Mouse (Mus musculus): ENCODE results near the gene Fam167b. TPM values are rescaled to one million over a fixed set of nuclear protein-coding genes. Genes with fewer than 3 reads are reported as not detected.

Fam167b gene
- polyA plus RNA-seq, 1 experiment from 2014 or later, result 40.3 TPM

DNA sequence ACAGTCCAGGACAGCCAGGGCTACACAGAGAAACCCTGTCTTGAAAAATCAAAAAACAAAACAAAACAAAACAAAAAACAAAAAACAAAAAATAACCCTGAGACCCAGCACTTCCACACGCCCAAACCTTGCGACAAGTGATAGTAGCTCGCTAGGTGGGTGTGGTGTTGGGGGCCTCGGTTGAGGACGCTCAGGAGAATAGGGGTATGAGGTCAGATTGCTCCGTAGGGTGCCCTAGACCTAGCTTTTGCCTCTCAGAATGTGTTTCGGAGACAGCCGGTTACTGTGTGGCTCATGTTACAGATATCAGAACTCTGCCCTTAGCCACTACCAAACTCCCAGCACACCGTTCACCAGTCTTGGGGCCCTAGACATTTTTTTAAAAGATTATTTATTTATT is 7.4 kb upstream of the Fam167b start:
- WGBS, result 63% methylated on average over 9 of the region's 9 CpGs
- ATAC-seq (replicated peaks; ENCODE audit: low FRiP score, low read depth), result no peak
- Histone ChIP-seq H3K27ac (peak overlapping the region; percentile 80), H3K36me3 (ENCODE audit: insufficient read depth, low read length) (no peaks in the 10 kb centered on the region), H3K27me3 (ENCODE audit: insufficient read depth, low read length) (no peaks in the 10 kb centered on the region), H3K4me3 (replicated peaks; ENCODE audit: low read depth, low read length) (peak overlapping the region; percentile 44; the same call in 1 of the 2 replicates), H3K9me3 (replicated peaks; ENCODE audit: low read length) (no peaks in the 10 kb centered on the region), H3K9ac (ENCODE audit: low read depth, low read length) (peak overlapping the region; percentile 51; the same call in 1 of the 2 replicates), H3K4me2 (ENCODE audit: low read length) (peak overlapping the region; percentile 70), H3K4me1 (replicated peaks; ENCODE audit: insufficient read depth, low read length) (no peaks in the 10 kb centered on the region)
- no peak for DNase-seq (ENCODE audit: low spot score)
- no peak for TF ChIP-seq CTCF (IDR thresholded peaks at IDR 0.05; ENCODE audit: low read depth)

DNA sequence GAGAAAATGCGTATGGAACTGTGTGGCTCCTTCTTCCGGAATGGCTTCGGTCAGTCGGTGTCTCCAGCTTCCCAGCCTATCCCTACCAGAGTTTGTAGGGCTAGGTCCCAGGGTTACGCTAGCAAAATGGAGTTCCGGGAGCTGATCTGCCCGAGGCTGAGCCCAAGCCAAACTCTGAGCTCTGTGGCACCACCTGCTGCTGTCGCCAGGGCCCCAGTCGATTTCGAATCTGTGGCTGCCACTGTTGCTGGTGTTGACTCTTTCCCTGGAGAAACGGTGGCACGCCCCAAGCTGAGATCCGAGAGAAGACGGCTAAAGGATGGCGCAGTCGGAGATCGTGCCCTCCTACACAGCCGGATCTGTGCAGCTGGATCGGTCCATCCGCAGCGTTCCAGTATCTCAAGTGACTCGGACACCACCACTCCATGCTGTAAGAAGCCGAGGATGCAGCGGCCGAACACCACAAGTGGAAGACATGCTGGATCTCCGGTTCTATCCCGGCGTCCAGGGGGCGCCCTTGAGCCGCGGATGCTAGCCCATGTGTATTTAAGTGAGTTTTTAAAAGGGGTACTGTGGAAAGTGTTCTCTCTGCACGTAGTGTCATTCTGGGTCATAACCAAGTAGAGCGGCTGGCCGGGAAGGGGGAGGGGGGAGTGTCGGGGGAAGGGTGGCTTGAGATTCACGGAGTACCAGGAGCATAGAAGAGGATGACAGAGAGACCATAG is 6.7 kb upstream of the Fam167b start:
- Histone ChIP-seq H3K27ac (peak overlapping the region; percentile 80), H3K4me1 (replicated peaks; ENCODE audit: insufficient read depth, low read length) (no peaks in the 10 kb centered on the region), H3K27me3 (ENCODE audit: insufficient read depth, low read length) (no peaks in the 10 kb centered on the region), H3K4me2 (ENCODE audit: low read length) (peak overlapping the region; percentile 70), H3K36me3 (ENCODE audit: insufficient read depth, low read length) (no peaks in the 10 kb centered on the region), H3K9me3 (replicated peaks; ENCODE audit: low read length) (no peaks in the 10 kb centered on the region), H3K4me3 (replicated peaks; ENCODE audit: low read depth, low read length) (peak overlapping the region; percentile 44), H3K9ac (ENCODE audit: low read depth, low read length) (peak overlapping the region; percentile 51)
- peak; percentile 78 for ATAC-seq (replicated peaks; ENCODE audit: low FRiP score, low read depth)
- peak; percentile 81 for TF ChIP-seq CTCF (IDR thresholded peaks at IDR 0.05; ENCODE audit: low read depth)
- peak; percentile 89 for DNase-seq (ENCODE audit: low spot score)
- 1% methylated on average over 36 of the region's 36 CpGs for WGBS

DNA sequence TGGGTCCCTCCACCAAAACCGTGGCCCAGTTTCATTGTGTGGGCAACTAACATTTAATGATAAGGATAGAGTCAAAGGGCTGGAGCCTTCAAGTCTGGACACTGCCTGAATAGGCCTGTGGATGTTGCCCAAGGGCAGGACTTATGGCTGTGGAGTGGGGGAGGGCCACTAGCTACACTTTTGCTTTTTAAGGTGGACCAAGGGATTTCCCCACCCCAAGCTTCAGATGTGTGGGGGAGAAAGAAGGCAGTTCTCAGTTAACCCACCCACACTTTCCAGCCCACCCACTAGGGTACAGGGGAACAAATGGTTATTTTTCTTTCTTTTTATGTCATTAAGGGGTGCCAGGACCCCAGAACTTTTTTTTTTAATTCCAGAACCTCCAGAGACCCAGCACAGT is 6.0 kb upstream of the Fam167b start:
- WGBS, result 55% methylated on average over 1 of the region's 1 CpGs
- H3K36me3 ChIP-seq (ENCODE audit: insufficient read depth, low read length), result no peaks in the 10 kb centered on the region
- H3K4me1 ChIP-seq (replicated peaks; ENCODE audit: insufficient read depth, low read length), result no peaks in the 10 kb centered on the region
- peak overlapping the region; percentile 70 for H3K4me2 ChIP-seq (ENCODE audit: low read length)
- no peak for TF ChIP-seq CTCF (IDR thresholded peaks at IDR 0.05; ENCODE audit: low read depth)
- DNase-seq (ENCODE audit: low spot score), result no peak
- H3K27me3 ChIP-seq (ENCODE audit: insufficient read depth, low read length), result no peaks in the 10 kb centered on the region
- peak overlapping the region; percentile 44 for H3K4me3 ChIP-seq (replicated peaks; ENCODE audit: low read depth, low read length)
- peak overlapping the region; percentile 51 for H3K9ac ChIP-seq (ENCODE audit: low read depth, low read length)
- no peak for ATAC-seq (replicated peaks; ENCODE audit: low FRiP score, low read depth)
- H3K9me3 ChIP-seq (replicated peaks; ENCODE audit: low read length), result no peaks in the 10 kb centered on the region
- H3K27ac ChIP-seq, result peak overlapping the region; percentile 80

DNA sequence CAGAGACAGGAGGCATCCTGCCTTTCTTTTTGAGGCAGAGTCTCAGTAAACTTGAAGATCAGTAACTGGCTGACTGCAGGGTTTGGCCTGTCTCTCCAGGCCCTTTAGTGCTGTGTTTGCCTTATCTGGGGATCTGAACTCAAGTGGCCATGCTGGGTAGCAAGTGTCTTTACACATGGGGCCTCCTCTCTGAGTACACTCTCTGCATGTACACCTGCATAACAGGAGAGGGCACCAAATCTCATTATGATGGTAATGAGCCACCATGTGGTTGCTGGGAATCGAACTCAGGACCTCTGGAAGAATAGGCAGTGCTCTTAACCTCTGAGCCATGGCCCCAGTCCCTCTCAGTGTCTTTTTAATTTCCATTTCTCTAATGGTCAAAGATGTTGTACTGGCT is 3.9 kb upstream of the Fam167b start:
- Histone ChIP-seq H3K36me3 (ENCODE audit: insufficient read depth, low read length) (no peaks in the 10 kb centered on the region), H3K27me3 (ENCODE audit: insufficient read depth, low read length) (no peaks in the 10 kb centered on the region), H3K9me3 (replicated peaks; ENCODE audit: low read length) (no peaks in the 10 kb centered on the region), H3K4me1 (replicated peaks; ENCODE audit: insufficient read depth, low read length) (no peaks in the 10 kb centered on the region), H3K9ac (ENCODE audit: low read depth, low read length) (no peak overlapping the region), H3K4me2 (ENCODE audit: low read length) (no peak overlapping the region), H3K4me3 (replicated peaks; ENCODE audit: low read depth, low read length) (no peak overlapping the region), H3K27ac (no peak overlapping the region)
- TF ChIP-seq CTCF (IDR thresholded peaks at IDR 0.05; ENCODE audit: low read depth), result 0 out of 2 replicates have a peak, but pooled peaks have one; percentile 9
- no peak for DNase-seq (ENCODE audit: low spot score)
- WGBS, result 79% methylated on average over 1 of the region's 1 CpGs
- no peak for ATAC-seq (replicated peaks; ENCODE audit: low FRiP score, low read depth)

DNA sequence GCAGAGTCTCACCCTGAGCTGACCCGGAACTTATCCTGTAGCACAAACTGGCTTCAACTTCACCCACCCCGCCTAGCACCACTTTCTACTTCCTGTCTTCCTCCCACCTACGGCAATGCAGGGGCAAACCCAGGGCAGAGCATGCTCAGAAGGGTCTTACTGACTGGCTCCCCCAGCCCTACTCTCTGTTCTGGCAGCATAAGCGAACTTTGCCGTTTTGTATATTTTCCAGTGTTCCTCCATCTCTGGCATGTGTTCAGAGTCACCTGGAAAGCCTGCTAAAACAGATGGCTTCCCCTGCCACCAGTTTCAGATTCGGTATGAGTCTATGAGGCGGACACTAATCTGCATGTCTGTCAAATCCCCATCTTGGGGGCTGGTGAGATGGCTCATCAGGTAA is 2.0 kb upstream of the Fam167b start:
- no peak for TF ChIP-seq CTCF (IDR thresholded peaks at IDR 0.05; ENCODE audit: low read depth)
- WGBS, result 61% methylated on average over 7 of the region's 7 CpGs
- Histone ChIP-seq H3K9me3 (replicated peaks; ENCODE audit: low read length) (no peaks in the 10 kb centered on the region), H3K9ac (ENCODE audit: low read depth, low read length) (no peak overlapping the region), H3K4me3 (replicated peaks; ENCODE audit: low read depth, low read length) (no peak overlapping the region), H3K36me3 (ENCODE audit: insufficient read depth, low read length) (no peaks in the 10 kb centered on the region), H3K4me2 (ENCODE audit: low read length) (no peak overlapping the region), H3K27ac (peak overlapping the region; percentile 68; the same call in 1 of the 2 replicates), H3K4me1 (replicated peaks; ENCODE audit: insufficient read depth, low read length) (no peaks in the 10 kb centered on the region), H3K27me3 (ENCODE audit: insufficient read depth, low read length) (no peaks in the 10 kb centered on the region)
- DNase-seq (ENCODE audit: low spot score) (no peak), ATAC-seq (replicated peaks; ENCODE audit: low FRiP score, low read depth) (no peak)

DNA sequence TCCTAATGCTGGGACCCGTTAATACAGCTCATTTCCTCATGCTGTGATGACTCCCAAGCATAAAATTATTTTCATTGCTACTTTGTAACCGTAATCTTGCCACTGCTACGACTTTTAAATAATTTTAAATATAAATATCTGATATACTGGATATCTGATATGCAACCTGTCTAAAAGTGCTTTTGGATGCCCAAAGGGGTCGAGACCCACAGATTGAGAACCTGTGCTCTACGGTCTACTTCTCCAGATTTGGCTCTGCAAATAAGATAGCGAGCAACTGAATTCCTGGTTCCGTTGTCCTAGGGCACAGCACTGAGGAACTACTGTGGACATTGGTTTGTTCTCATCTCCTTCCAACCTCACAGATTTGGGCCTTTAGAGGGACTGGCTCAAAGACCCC is 661 bp downstream of the Fam167b start:
- no peaks in the 10 kb centered on the region for H3K27me3 ChIP-seq (ENCODE audit: insufficient read depth, low read length)
- DNase-seq (ENCODE audit: low spot score) (no peak), ATAC-seq (replicated peaks; ENCODE audit: low FRiP score, low read depth) (no peak)
- peak overlapping the region; percentile 64 for H3K27ac ChIP-seq
- WGBS, result 68% methylated on average over 7 of the region's 7 CpGs
- H3K4me1 ChIP-seq (replicated peaks; ENCODE audit: insufficient read depth, low read length), result 0 out of 2 replicates have a peak, but pooled peaks cover 4% of the 10 kb centered on the region
- H3K4me2 ChIP-seq (ENCODE audit: low read length), result peak overlapping the region; percentile 45
- H3K36me3 ChIP-seq (ENCODE audit: insufficient read depth, low read length), result no peaks in the 10 kb centered on the region
- no peak for TF ChIP-seq CTCF (IDR thresholded peaks at IDR 0.05; ENCODE audit: low read depth)
- no peaks in the 10 kb centered on the region for H3K9me3 ChIP-seq (replicated peaks; ENCODE audit: low read length)
- H3K9ac ChIP-seq (ENCODE audit: low read depth, low read length), result 0 out of 2 replicates have a peak overlapping the region, but pooled peaks have one; percentile 35
- peak overlapping the region; percentile 21 for H3K4me3 ChIP-seq (replicated peaks; ENCODE audit: low read depth, low read length)
